Mouse (Mus musculus) spleen, postnatal 14 days (tissue): ENCODE data around the gene Izumo3.
"Not testable (repeated sequence)": the region's sequence is repeated elsewhere in the genome, so short reads cannot be mapped to it uniquely, and the experiment has no call there.

ENCODE experiments used
- DNase-seq, 2 experiments: peaks; one replicate each; pipeline ENCODE4 v3.0.0; 2021 to 2022; ENCODE audit warnings: low spot score in 2 of 2

Izumo3 gene

GRCm38 (mm10) chr4:92147134-92147533 lies at the start of gene Izumo3:
TSS of gene Izumo3 (minus strand) at chr4:92147234.
- DNase-seq, result no peak

- not testable (repeated sequence) for DNase-seq
Observed at GRCm38 (mm10) chr4:92191649-92192048, 44.6 kb upstream of the Izumo3 start, which contains the start of gene Gm12666. TSS of gene Gm12666 (minus strand) at chr4:92191749.

- no peak for DNase-seq
Observed at GRCm38 (mm10) chr4:92152646-92153045, 5.6 kb upstream of the Izumo3 start.

GRCm38 (mm10) chr4:92111390-92111988 lies 35.5 kb downstream of the Izumo3 start:
- no peak for DNase-seq

- no peak for DNase-seq
Observed at GRCm38 (mm10) chr4:92097386-92097785, 49.6 kb downstream of the Izumo3 start.

GRCm38 (mm10) chr4:92095951-92096350 lies 51.1 kb downstream of the Izumo3 start:
- DNase-seq, result no peak
